Mouse (Mus musculus) lung, adult 18-20 months (tissue): Measurements from ENCODE around the gene Tmtc2.

Source experiments
- DNase-seq, 2 experiments: peaks; one replicate each; pipeline ENCODE4 v3.0.0; 2022; ENCODE audit warnings: mixed read lengths in 2 of 2

Tmtc2 gene

GRCm38 (mm10) chr10:105403931-105404330 is 170.3 kb downstream of the Tmtc2 start:
- no peak for DNase-seq

GRCm38 (mm10) chr10:105402481-105402779 is 171.8 kb downstream of the Tmtc2 start:
- DNase-seq, result no peak

GRCm38 (mm10) chr10:105401754-105402480 is 172.3 kb downstream of the Tmtc2 start:
- DNase-seq, result no peak

- DNase-seq, result no peak
Measured at GRCm38 (mm10) chr10:105399316-105399715, 174.9 kb downstream of the Tmtc2 start.

GRCm38 (mm10) chr10:105384065-105384464 is 190.2 kb downstream of the Tmtc2 start:
- no peak for DNase-seq

GRCm38 (mm10) chr10:105381705-105382104 is 192.5 kb downstream of the Tmtc2 start:
- no peak for DNase-seq

- DNase-seq, result no peak
Measured at GRCm38 (mm10) chr10:105381202-105381601, 193.0 kb downstream of the Tmtc2 start.

- no peak for DNase-seq
Measured at GRCm38 (mm10) chr10:105380584-105380983, 193.7 kb downstream of the Tmtc2 start.

GRCm38 (mm10) chr10:105377711-105378110 is 196.5 kb downstream of the Tmtc2 start:
- no peak for DNase-seq

- no peak for DNase-seq
Measured at GRCm38 (mm10) chr10:105373265-105373664, 201.0 kb downstream of the Tmtc2 start.

- DNase-seq, result no peak
Measured at GRCm38 (mm10) chr10:105368242-105368641, 206.0 kb downstream of the Tmtc2 start.

- no peak for DNase-seq
Measured at GRCm38 (mm10) chr10:105364480-105364879, 209.8 kb downstream of the Tmtc2 start.

- no peak for DNase-seq
Measured at GRCm38 (mm10) chr10:105350301-105350700, 223.9 kb downstream of the Tmtc2 start.

- no peak for DNase-seq
Measured at GRCm38 (mm10) chr10:105345920-105346319, 228.3 kb downstream of the Tmtc2 start.

- no peak for DNase-seq
Measured at GRCm38 (mm10) chr10:105332856-105333255, 241.4 kb downstream of the Tmtc2 start.

- no peak for DNase-seq
Measured at GRCm38 (mm10) chr10:105330327-105330726, 243.9 kb downstream of the Tmtc2 start.

GRCm38 (mm10) chr10:105323646-105324192 is 250.5 kb downstream of the Tmtc2 start:
- no peak for DNase-seq

GRCm38 (mm10) chr10:105319299-105320057 is 254.8 kb downstream of the Tmtc2 start:
- no peak for DNase-seq

- DNase-seq, result no peak
Measured at GRCm38 (mm10) chr10:105318869-105319268, 255.4 kb downstream of the Tmtc2 start.

- no peak for DNase-seq
Measured at GRCm38 (mm10) chr10:105312986-105313385, 261.3 kb downstream of the Tmtc2 start.

- DNase-seq, result no peak
Measured at GRCm38 (mm10) chr10:105297560-105297959, 276.7 kb downstream of the Tmtc2 start.

GRCm38 (mm10) chr10:105292961-105293360 is 281.3 kb downstream of the Tmtc2 start:
- DNase-seq, result no peak

GRCm38 (mm10) chr10:105288472-105288871 is 285.8 kb downstream of the Tmtc2 start:
- DNase-seq, result no peak

- DNase-seq, result no peak
Measured at GRCm38 (mm10) chr10:105287575-105287974, 286.7 kb downstream of the Tmtc2 start.
